Mouse (Mus musculus) stomach, postnatal 0 days (tissue): ENCODE data around the gene Sycp2l.

ENCODE experiments used
- CTCF ChIP-seq: IDR thresholded peaks from 2 replicates; pipeline ENCODE4 v1.5.1; 2016; ENCODE audit warnings: antibody characterized with exemption, low read depth, mild to moderate bottlenecking, moderate library complexity
- EP300 ChIP-seq: optimal IDR thresholded peaks from 2 replicates; pipeline ENCODE3; 2016; ENCODE audit warnings: antibody characterized with exemption

DNA sequence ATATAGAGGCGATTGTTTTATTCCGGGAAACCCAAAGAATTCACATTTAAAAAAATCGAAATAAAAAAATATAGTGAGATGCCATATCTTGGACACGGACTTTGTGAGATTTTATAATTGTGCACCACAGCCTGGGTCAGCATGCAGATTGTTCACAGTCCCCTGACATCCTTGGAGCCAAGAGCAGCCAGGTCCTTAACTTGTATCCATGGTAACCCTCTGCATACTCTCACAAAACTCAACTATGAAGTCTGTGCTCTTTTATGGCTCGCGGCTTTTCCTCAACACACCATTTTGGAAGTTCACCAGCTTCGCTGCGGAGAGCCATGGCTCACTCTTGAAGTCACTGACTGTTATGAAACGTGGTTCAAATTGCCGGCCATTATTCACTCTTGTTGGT is 19.9 kb upstream of the Sycp2l start:
- TF ChIP-seq CTCF = no peak
- TF ChIP-seq EP300 = no peak
